Mouse (Mus musculus) adrenal gland, postnatal 10 days (tissue): Measurements from ENCODE around the gene Ncor2. TPM values are rescaled to one million over a fixed set of nuclear protein-coding genes. Genes with fewer than 3 reads are reported as not detected.

Experiments
- DNase-seq: peaks from one replicate; pipeline ENCODE4 v3.0.0; 2021; ENCODE audit warnings: mixed read lengths
- total RNA-seq, 2 experiments: library from RNA; stranded (reverse); gene quantifications; 2 replicates each; pipeline ENCODE4 v1.2.3; 2021

Ncor2 gene
- total RNA-seq, 2 experiments from 2014 or later = 125 to 153 TPM

GRCm38 (mm10) chr5:125096368-125096767, 82.7 kb downstream of the Ncor2 start:
- no peak for DNase-seq

- no peak for DNase-seq
Observed at GRCm38 (mm10) chr5:125095525-125096175, 83.4 kb downstream of the Ncor2 start.

GRCm38 (mm10) chr5:125093795-125094194, 85.2 kb downstream of the Ncor2 start:
- no peak for DNase-seq

- no peak for DNase-seq
Observed at GRCm38 (mm10) chr5:125088076-125088475, 90.9 kb downstream of the Ncor2 start.

GRCm38 (mm10) chr5:125085097-125085617, 93.9 kb downstream of the Ncor2 start:
- DNase-seq = no peak

GRCm38 (mm10) chr5:125083674-125084073, 95.3 kb downstream of the Ncor2 start:
- DNase-seq = no peak

GRCm38 (mm10) chr5:125081318-125082101, 97.5 kb downstream of the Ncor2 start:
- peak; percentile 97 for DNase-seq

- DNase-seq = peak; percentile 60
Observed at GRCm38 (mm10) chr5:125080787-125081317, 98.2 kb downstream of the Ncor2 start.

GRCm38 (mm10) chr5:125080352-125080751, 98.7 kb downstream of the Ncor2 start:
- DNase-seq = no peak

GRCm38 (mm10) chr5:125078220-125078619, 100.8 kb downstream of the Ncor2 start:
- DNase-seq = no peak

GRCm38 (mm10) chr5:125076183-125076582, 102.8 kb downstream of the Ncor2 start:
- no peak for DNase-seq

GRCm38 (mm10) chr5:125074571-125075171, 104.3 kb downstream of the Ncor2 start:
- DNase-seq = peak; percentile 53

GRCm38 (mm10) chr5:125073896-125074295, 105.1 kb downstream of the Ncor2 start:
- DNase-seq = no peak

- DNase-seq = no peak
Observed at GRCm38 (mm10) chr5:125073335-125073734, 105.7 kb downstream of the Ncor2 start.

GRCm38 (mm10) chr5:125072425-125072824, 106.6 kb downstream of the Ncor2 start:
- DNase-seq = no peak

- DNase-seq = peak; percentile 58
Observed at GRCm38 (mm10) chr5:125071919-125072318, 107.1 kb downstream of the Ncor2 start.

GRCm38 (mm10) chr5:125070399-125070798, 108.6 kb downstream of the Ncor2 start:
- peak; percentile 62 for DNase-seq

- DNase-seq = no peak
Observed at GRCm38 (mm10) chr5:125069916-125070315, 109.1 kb downstream of the Ncor2 start.

GRCm38 (mm10) chr5:125069426-125069825, 109.6 kb downstream of the Ncor2 start:
- DNase-seq = no peak

GRCm38 (mm10) chr5:125068371-125068951, 110.6 kb downstream of the Ncor2 start:
- DNase-seq = peak; percentile 67

GRCm38 (mm10) chr5:125067673-125068072, 111.3 kb downstream of the Ncor2 start:
- DNase-seq = peak; percentile 82
